Mouse (Mus musculus) layer of hippocampus, adult 9-10 months (tissue): Measurements from ENCODE around the gene Mettl7b.
"Not testable (repeated sequence)": the region's sequence is repeated elsewhere in the genome, so short reads cannot be mapped to it uniquely, and the experiment has no call there.

Source experiments
- DNase-seq: peaks from one replicate; pipeline ENCODE4 v3.0.0; 2022; ENCODE audit warnings: low spot score

The Mettl7b gene

GRCm38 (mm10) chr10:128960590-128961584, at the start of gene Mettl7b:
Gene Mettl7b, minus strand, starts transcription at chr10:128960988.
- no peak for DNase-seq

DNA sequence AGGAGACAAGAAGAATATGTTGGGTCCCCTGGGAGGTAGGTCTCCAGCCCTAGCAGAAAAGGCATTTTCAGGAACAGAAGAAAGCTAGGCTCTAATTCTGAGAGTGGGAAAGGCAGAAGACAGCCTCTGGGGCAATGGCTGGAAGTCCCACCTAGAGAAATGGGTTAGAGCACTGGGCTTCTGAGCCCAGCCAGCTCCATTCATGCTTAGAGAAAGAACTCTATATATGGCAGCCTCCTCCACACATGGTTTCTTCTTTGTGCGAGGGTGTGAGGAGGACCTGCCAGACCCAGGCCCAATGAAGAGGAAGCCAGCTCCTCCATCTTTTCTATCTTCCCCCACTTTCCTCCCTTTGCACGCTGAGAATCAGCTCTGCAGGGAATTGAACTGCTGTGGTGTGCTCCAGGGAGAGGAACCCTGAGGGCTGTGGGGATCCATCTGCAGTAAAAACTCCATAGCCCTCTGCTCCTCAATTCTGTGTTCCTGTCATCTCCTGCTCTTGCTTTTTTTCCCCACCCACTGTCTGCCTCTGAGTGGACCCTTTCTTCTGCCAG, 49.6 kb upstream of the Mettl7b start, which contains the start of gene Olfr763:
Olfr763 (plus strand) TSS at position 504 of the 554 bp plus-strand sequence.
- no peak for DNase-seq

- no peak for DNase-seq
Observed at GRCm38 (mm10) chr10:129004032-129004920, 43.5 kb upstream of the Mettl7b start.

DNA sequence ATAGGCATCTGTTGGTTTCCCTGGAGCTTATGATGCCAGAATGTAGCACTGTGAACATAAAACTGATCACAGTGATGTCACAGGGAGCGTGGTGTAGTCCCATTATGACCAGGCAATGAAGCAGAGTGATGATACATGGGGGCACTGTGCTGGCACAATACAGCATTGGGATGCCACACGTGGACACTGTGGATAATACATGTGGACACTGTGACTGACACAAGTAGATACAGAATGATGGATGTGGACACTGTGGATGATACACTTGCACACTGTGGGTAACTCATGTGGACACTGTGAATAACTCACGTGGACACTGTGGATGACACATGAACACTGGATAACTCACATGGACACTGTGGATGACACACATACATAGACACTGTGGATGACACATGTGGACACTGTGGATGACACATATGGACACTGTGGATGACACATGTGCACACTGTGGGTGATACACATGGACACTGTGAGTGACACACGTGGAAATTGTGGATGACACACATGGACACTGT, 35.8 kb upstream of the Mettl7b start:
- no peak for DNase-seq

DNA sequence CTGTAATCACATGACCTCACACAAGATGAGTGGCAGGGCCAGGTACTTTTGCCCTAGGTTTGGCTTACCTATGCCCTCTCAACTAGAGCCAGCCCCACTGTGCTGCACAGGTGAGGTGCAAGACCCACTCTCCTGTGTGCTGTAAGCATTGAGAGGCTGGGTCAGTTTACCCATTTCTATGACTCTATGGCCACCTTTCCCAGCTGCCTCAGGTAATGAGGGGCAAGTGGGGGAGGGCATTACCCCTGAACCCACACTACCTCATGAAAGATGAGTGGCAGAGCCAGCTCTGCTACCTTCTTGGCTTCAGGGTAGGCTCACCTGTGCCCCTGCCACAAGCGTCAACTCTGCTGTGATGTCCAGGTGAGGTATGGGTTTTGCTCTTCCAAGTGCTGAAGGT, 35.0 kb upstream of the Mettl7b start:
- no peak for DNase-seq

GRCm38 (mm10) chr10:128990994-128991393, 30.2 kb upstream of the Mettl7b start:
- DNase-seq = no peak

GRCm38 (mm10) chr10:128990129-128990850, 29.5 kb upstream of the Mettl7b start:
- not testable (repeated sequence) for DNase-seq

DNA sequence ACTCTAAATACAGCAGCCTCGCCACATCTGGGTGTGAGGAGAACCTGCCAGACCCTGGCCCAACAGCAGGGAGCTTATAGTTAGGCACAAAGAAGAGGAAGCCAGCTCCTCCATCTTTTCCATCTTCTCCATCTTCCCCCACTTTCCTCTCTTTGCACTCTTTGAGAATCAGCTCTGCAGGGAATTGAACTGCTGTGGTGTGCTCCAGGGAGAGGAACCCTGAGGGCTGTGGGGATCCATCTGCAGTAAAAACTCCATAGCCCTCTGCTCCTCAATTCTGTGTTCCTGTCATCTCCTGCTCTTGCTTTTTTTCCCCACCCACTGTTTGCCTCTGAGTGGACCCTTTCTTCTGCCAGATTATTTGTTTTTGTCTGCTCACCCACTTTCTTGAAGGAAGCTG, 28.3 kb upstream of the Mettl7b start, which contains the start of gene Olfr9:
Olfr9 (plus strand) TSS at position 301 of the 400 bp plus-strand sequence.
- DNase-seq = not testable (repeated sequence)

DNA sequence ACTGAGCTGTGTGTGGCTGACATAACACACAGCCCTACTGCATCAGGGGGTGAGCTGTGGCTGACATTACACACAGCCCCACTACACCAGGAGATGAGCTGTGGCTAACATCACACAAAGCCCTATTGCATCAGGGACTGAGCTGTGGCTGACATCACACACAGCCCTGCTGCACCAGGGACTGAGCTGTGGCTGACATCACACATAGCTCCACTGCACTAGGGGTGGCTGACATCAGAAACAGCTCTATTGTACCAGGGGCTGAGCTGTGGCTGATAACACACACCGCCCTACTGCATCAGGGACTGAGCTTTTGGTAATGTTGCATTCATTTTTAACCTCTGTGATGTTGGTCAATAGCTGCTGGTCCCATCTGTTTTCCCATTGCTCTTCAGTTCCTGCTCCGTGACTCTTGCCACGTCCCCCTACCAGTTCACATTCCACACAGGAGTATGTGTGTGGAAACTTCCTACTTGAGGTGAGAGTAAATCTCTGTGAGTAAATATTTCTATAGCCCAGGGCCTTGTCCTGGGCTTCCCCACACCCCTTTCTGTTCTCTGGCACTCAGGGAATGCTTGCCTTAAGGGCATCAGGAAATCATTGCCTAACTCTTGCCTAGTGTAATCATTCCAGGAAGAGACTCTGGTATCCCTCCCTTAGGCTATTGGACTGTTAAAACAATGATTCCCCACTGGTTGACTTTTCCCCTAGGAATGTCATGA, 20.0 kb upstream of the Mettl7b start:
- DNase-seq = no peak

DNA sequence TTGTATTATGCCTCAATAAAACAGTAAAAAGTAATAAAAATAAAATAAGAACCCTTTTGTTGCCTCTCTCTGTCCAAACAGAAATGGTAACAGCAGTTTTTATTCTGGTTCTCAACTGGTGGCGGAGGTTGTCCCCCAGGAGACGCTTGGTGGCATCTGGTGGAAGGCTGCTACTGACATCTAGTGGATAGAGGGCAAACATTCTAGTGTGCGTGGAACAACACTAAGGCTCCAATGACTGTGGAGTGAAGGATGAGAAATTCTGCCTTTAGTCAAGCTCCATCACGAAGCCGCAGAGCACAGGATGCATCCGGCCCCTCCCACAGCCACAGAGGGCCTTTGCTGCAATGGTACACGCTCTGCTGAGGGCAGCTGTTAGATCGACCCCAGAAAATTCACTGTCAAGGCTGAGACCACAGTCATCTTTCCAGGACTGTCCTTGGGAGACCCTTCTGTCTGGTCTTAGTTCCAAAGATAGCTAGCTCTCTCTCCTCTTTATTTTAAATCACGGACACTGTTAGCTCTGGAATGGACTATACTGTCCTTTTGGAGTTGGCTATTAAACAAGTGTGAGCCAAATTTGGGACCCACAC, 16.8 kb upstream of the Mettl7b start:
- peak; percentile 22 for DNase-seq

DNA sequence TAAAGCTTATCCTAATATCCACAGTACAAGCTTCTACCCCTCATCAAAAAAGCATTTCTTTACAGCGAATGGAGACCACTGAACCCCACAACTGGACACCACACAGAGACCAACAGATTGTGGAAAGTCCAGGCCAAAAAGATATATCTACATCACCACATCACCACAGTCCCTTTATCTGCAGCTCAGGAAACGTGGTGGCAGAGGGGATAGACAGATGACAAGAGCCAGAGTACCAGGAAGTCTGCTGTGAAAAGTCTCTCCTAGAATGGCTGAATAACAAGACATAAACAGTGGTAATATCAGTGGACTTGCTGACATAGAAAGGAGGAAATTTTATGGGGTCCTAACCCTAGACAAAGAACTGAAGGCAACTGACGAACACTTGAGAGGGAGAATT, 15.6 kb upstream of the Mettl7b start:
- no peak for DNase-seq

- no peak for DNase-seq
Observed at GRCm38 (mm10) chr10:128972841-128973240, 12.1 kb upstream of the Mettl7b start.

- no peak for DNase-seq
Observed at GRCm38 (mm10) chr10:128970740-128971250, 10.0 kb upstream of the Mettl7b start.

DNA sequence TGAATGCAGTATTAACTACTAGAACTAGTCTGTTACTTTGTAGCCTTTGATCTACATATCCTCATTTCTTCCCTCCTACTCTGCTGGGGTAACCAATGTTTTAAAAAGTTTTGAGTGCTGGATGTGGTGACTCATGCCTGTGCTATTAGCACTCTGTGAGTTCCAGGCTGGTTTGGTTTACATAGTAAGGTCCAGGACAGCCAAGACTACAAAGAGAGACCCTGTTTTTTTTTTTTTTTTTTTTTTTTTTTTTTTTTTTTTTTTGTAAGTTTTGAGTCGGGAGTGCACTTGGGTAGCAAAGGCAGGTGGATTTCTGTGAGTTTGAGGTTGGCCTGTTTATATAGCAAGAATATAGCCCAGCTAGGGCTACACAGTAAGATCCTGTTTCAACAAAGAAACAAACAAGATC, 7.6 kb upstream of the Mettl7b start:
- no peak for DNase-seq

DNA sequence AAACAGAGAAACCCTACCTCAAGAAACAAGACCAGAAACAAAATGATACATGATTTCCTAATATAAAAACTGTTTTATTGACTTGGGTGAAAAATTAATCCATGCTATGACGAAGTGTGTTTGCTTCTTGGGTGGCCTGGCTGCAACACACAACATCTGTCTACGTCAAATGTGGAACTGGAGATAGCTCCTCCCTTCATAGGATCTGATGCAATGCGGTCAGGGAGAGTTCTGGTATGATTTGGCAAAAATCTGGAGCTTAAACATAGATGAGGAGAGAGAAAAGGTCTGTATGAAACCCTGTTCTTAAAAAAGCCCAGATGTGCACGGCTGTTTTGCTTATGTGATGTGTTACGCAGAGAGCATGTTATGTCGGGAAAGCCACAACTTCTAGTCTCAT, 5.1 kb upstream of the Mettl7b start:
- DNase-seq = no peak

DNA sequence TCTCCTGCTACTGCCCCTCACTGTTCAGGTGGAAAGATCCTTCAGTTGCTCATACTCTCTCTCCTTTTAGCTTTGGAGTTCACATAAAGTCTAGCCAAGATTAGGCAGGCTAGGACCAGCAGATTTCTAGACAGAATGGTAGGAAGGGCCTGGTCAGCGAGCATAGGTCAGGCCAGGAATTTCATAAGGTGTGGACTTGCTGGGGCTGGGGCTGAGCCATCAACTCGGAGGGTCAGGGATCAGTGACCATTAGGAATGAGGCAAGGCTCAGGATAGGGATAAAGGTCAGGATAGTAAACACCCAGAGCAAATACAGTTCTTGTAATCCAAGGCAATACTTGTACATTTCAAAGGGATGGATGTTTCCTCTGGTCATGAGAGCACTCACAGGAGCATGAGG, 4.2 kb upstream of the Mettl7b start:
- DNase-seq = no peak

DNA sequence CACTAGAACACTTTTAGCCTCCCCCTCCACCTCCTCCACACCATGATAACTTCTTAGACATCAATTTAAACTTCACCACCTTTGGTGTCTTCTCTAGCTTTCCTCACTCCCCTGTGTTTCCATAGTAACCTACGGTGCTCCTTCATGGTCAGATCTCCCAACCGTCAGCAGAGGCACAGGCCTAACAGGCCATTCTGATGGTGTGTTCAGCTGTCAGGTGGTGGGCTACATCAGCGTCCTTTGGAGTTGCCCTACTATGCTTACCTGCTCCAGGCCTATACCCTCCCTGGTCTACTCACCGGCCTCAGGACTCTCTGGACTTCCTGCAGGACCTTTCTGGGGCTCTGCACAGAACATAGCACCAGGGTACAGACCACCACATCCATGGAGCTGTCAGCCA, 646 bp downstream of the Mettl7b start:
- no peak for DNase-seq

- no peak for DNase-seq
Observed at GRCm38 (mm10) chr10:128958340-128958739, 2.4 kb downstream of the Mettl7b start.

DNA sequence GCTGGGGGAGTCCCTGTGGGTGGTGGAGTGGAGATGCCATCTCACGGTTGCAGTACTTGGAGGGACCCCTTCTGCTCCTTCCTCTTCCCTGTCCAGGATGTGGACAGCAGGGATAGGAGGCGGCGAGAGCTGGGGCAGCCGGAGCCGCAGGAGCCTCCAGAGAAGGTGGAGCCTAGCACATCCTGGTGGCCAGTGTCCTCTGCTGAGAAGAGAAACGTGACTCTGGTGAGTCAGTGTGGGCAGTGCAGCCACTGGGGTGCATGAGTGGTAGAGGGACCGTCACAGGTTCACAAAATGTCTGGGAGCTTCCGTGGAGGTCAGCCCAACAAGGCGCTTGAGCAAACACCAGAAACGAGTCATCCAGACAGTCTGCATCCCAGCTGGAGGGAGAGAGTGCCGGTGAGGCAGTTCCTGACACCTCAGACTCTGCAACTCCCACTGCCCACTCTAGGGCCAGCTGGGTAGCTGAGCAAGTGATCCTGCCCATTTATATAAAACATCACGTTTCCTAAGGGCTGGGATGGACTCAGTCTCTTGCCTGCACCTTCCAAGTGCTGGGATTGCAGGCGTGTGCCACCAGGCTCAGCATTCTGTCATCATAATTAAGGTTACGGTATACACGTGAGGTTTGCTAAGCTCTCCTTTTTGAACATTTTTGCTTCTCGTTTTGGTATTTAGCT, 10.4 kb downstream of the Mettl7b start:
- no peak for DNase-seq
